Mouse (Mus musculus) erythroblast, embryonic 14.5 days (primary cell): ENCODE data around the gene Agrn.

Experiments
- GATA1 ChIP-seq: IDR thresholded peaks from 2 replicates; pipeline ENCODE4 v1.6.1; 2012; ENCODE audit warnings: low read length, inconsistent platforms, mixed read lengths
- TAL1 ChIP-seq: IDR thresholded peaks from 3 replicates; pipeline ENCODE4 v1.6.1; 2012; ENCODE audit warnings: low read length, inconsistent platforms, mixed read lengths

- TF ChIP-seq TAL1 (no peak), GATA1 (no peak)
Measured at GRCm38 (mm10) chr4:156217022-156217669, 19.9 kb upstream of the Agrn start.
